Mouse (Mus musculus) heart, adult 2 months (tissue): ENCODE results near the gene Sap30l.

ENCODE experiments used
- CTCF ChIP-seq: fragments of 200-600 bp; IDR thresholded peaks from 2 replicates; pipeline ENCODE4 v1.8.1; 2022; ENCODE audit warnings: antibody characterized with exemption, mild to moderate bottlenecking, moderate library complexity
- POLR2A ChIP-seq: fragments of 200-500 bp; IDR thresholded peaks from 2 replicates; pipeline ENCODE4 v1.6.1; 2011; ENCODE audit warnings: mild to moderate bottlenecking, low read depth, low read length, control low read depth; ENCODE audit not compliant: insufficient read depth

GRCm38 (mm10) chr11:57809017-57809731 is 7.7 kb downstream of the Sap30l start:
- TF ChIP-seq CTCF (no peak), POLR2A (no peak)
